Mouse (Mus musculus) heart, embryonic 15.5 days (tissue): ENCODE results near the gene Smco4. TPM values are rescaled to one million over a fixed set of nuclear protein-coding genes. Genes with fewer than 3 reads are reported as not detected.
"Not testable (repeated sequence)": the region's sequence is repeated elsewhere in the genome, so short reads cannot be mapped to it uniquely, and the experiment has no call there.

Experiments
- ATAC-seq: fragments of 200-750 bp; cut with Nextera tagmentation; replicated peaks from 2 replicates; pipeline ENCODE4 v1.8.0; 2017; ENCODE audit warnings: low read depth, moderate TSS enrichment; ENCODE audit not compliant: insufficient number of reproducible peaks, insufficient read depth, low FRiP score
- H3K27ac ChIP-seq: fragments of 300-500 bp; sonication (generic); 2 replicates; pipeline ENCODE4 v1.5.1; 2015; ENCODE audit warnings: mild to moderate bottlenecking, inconsistent platforms
- H3K27me3 ChIP-seq: fragments of 300-500 bp; sonication (generic); 2 replicates; pipeline ENCODE4 v1.6.1; 2015; ENCODE audit warnings: inconsistent platforms
- H3K36me3 ChIP-seq: fragments of 300-500 bp; sonication (generic); 2 replicates; pipeline ENCODE4 v1.6.1; 2015; ENCODE audit warnings: mild to moderate bottlenecking, inconsistent platforms
- H3K4me1 ChIP-seq: fragments of 300-500 bp; sonication (generic); replicated peaks from 2 replicates; pipeline ENCODE4 v1.6.1; 2015; ENCODE audit warnings: inconsistent platforms
- H3K4me2 ChIP-seq: fragments of 300-500 bp; sonication (generic); 2 replicates; pipeline ENCODE4 v1.6.1; 2015; ENCODE audit warnings: inconsistent platforms, mild to moderate bottlenecking, moderate library complexity
- H3K4me3 ChIP-seq: fragments of 300-500 bp; sonication (generic); 2 replicates; pipeline ENCODE4 v1.5.1; 2015; ENCODE audit warnings: mild to moderate bottlenecking, inconsistent platforms
- H3K9ac ChIP-seq: fragments of 300-500 bp; sonication (generic); 2 replicates; pipeline ENCODE4 v1.6.1; 2015; ENCODE audit warnings: mild to moderate bottlenecking, inconsistent platforms
- H3K9me3 ChIP-seq: fragments of 300-500 bp; sonication (generic); replicated peaks from 2 replicates; pipeline ENCODE4 v1.6.1; 2016; ENCODE audit warnings: inconsistent platforms
- WGBS: fragments of 180-500 bp; shearing (Covaris S2); methylation state at CpG from one replicate; pipeline ENCODE4 v1.1.7; 2015; ENCODE audit warnings: mixed read lengths; 5-methylcytosine and 5-hydroxymethylcytosine counted together
- polyA plus RNA-seq: library from polyadenylated mRNA; unstranded; fragments of >200 nt; fragmentation: Nextera tagmentation; extraction: Ambion mirVana; gene quantifications from 2 replicates; pipeline ENCODE4 v1.2.1, GENCODE M21; 2015

Gene Smco4
- polyA plus RNA-seq, 1 experiment from 2014 or later = 2.1 TPM

GRCm38 (mm10) chr9:15551073-15551472 is 57.8 kb downstream of the Smco4 start:
- not testable (repeated sequence) for H3K4me1 ChIP-seq, H3K9me3 ChIP-seq, H3K4me3 ChIP-seq, H3K4me2 ChIP-seq, H3K9ac ChIP-seq, H3K27ac ChIP-seq, H3K27me3 ChIP-seq, H3K36me3 ChIP-seq, ATAC-seq
- 84% methylated on average over 6 of the region's 6 CpGs for WGBS

DNA sequence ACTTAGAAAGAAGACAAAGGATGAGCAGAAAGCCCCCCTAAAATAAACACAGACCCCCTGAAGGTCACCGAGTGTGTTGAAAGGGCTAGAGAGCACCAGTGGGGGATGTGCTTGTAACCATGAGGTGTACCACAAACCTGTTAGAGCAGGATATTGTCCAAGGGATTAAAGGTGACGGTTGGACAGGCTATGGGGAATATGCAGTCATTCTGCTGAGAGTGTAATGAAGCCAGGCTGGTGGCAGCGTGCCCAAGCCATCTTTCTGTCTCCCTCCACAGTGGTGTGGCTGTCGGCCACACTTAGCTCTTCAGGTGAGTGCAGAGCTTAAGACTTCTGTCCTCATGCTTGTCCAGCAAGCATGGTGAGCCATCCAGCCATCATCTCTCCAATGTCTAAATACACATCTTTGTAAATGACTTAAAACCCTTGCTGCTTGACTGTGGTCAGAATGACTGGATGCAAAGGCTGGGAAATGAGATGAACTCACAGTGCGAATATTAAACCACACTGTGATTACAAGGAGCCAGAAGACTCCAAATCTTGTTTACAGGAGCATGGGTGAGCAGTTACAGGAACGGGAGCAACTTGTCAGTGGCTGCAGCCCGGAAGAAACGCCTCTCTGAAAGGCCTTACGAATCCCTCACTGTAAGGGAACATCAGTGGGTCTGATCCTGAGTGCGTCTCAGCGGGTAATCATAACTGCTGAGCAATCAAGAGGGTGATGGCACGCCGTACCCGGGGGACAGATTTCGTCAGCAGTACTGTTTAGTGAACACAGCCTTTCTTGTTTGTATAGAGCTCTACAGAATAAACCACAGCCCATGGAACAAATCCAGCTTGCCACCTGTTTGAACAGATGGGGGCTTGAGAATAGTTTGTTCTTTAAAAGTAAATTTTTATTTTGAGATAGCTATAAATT is 59.0 kb downstream of the Smco4 start:
- H3K9ac ChIP-seq = no peak overlapping the region
- no peaks in the 10 kb centered on the region for H3K9me3 ChIP-seq
- ATAC-seq = no peak
- no peaks in the 10 kb centered on the region for H3K36me3 ChIP-seq
- H3K4me3 ChIP-seq = no peak overlapping the region
- H3K27me3 ChIP-seq = no peaks in the 10 kb centered on the region
- 73% methylated on average over 15 of the region's 15 CpGs for WGBS
- no peak overlapping the region for H3K4me2 ChIP-seq
- H3K4me1 ChIP-seq = no peaks in the 10 kb centered on the region
- H3K27ac ChIP-seq = no peak overlapping the region

DNA sequence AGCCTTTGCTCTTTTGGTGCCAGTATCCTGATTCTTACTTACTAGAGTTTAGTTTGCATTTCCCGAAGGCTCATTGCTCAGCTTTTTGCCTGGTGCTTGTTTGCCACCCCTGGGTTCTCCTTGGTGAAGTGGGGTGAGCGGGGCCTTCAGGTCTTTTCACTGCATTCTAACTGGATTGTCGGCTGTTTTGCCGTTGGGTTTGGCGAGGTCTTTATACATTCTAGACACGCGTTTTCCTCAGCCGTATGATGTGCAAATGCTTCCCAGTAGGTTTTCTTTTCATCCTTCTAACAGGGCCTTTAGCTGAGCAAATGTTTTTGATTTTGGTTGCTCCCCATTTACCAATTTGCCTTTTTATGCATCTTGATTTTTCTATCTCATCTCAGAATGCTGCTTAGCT is 60.1 kb downstream of the Smco4 start:
- no peak overlapping the region for H3K27ac ChIP-seq
- no peaks in the 10 kb centered on the region for H3K4me1 ChIP-seq
- no peak overlapping the region for H3K9ac ChIP-seq
- no peaks in the 10 kb centered on the region for H3K9me3 ChIP-seq
- H3K4me2 ChIP-seq = no peak overlapping the region
- no peaks in the 10 kb centered on the region for H3K36me3 ChIP-seq
- H3K27me3 ChIP-seq = no peaks in the 10 kb centered on the region
- no peak for ATAC-seq
- H3K4me3 ChIP-seq = no peak overlapping the region
- 81% methylated on average over 8 of the region's 8 CpGs for WGBS

- H3K9ac ChIP-seq = no peak overlapping the region
- H3K4me2 ChIP-seq = no peak overlapping the region
- 63% methylated on average over 3 of the region's 3 CpGs for WGBS
- no peaks in the 10 kb centered on the region for H3K36me3 ChIP-seq
- ATAC-seq = no peak
- no peak overlapping the region for H3K27ac ChIP-seq
- H3K27me3 ChIP-seq = no peaks in the 10 kb centered on the region
- no peaks in the 10 kb centered on the region for H3K4me1 ChIP-seq
- H3K9me3 ChIP-seq = no peaks in the 10 kb centered on the region
- no peak overlapping the region for H3K4me3 ChIP-seq
These were observed 67.2 kb downstream of the Smco4 start for GRCm38 (mm10) chr9:15560451-15560850.

DNA sequence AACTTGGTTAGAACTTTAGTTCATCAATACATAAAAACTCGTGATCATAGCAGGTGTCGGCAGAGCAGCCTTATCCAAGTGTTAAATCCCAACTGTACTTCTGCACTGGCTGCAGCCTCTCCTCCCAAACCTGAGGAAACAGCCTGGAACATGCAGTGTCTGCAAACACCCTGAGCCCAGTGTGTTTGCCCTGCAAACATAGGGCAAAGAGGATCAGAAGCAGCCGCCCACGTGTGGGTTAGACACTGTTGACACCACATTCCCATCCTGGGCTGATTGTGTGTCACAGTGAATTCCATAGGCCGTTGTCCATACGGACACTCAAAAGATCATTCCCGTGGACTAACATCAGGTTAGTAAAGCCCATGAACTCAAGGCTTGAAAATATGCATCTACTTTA is 69.1 kb downstream of the Smco4 start:
- Histone ChIP-seq H3K4me2 (no peak overlapping the region), H3K4me1 (no peaks in the 10 kb centered on the region), H3K27me3 (no peaks in the 10 kb centered on the region), H3K27ac (no peak overlapping the region), H3K9ac (no peak overlapping the region), H3K4me3 (no peak overlapping the region), H3K36me3 (no peaks in the 10 kb centered on the region), H3K9me3 (no peaks in the 10 kb centered on the region)
- WGBS = 73% methylated on average over 7 of the region's 7 CpGs
- no peak for ATAC-seq

- Histone ChIP-seq H3K27me3 (no peaks in the 10 kb centered on the region), H3K4me3 (no peak overlapping the region), H3K36me3 (no peaks in the 10 kb centered on the region), H3K4me2 (no peak overlapping the region), H3K9ac (no peak overlapping the region), H3K4me1 (no peaks in the 10 kb centered on the region), H3K27ac (no peak overlapping the region), H3K9me3 (no peaks in the 10 kb centered on the region)
- no peak for ATAC-seq
- WGBS = 78% methylated on average over 13 of the region's 13 CpGs
These were observed 81.7 kb downstream of the Smco4 start for GRCm38 (mm10) chr9:15574750-15575454.

- no peak overlapping the region for H3K27ac ChIP-seq
- H3K4me2 ChIP-seq = no peak overlapping the region
- H3K4me1 ChIP-seq = no peaks in the 10 kb centered on the region
- H3K27me3 ChIP-seq = no peaks in the 10 kb centered on the region
- no peak overlapping the region for H3K4me3 ChIP-seq
- H3K9me3 ChIP-seq = no peaks in the 10 kb centered on the region
- H3K9ac ChIP-seq = no peak overlapping the region
- H3K36me3 ChIP-seq = no peaks in the 10 kb centered on the region
- 63% methylated on average over 1 of the region's 1 CpGs for WGBS
- ATAC-seq = no peak
These were observed 85.2 kb downstream of the Smco4 start for GRCm38 (mm10) chr9:15578427-15578826.

- ATAC-seq = no peak
These were observed 85.7 kb downstream of the Smco4 start for GRCm38 (mm10) chr9:15578946-15579345.

GRCm38 (mm10) chr9:15580176-15580575 is 86.9 kb downstream of the Smco4 start:
- Histone ChIP-seq H3K27me3 (no peaks in the 10 kb centered on the region), H3K27ac (no peak overlapping the region), H3K4me3 (no peak overlapping the region), H3K4me1 (no peaks in the 10 kb centered on the region), H3K4me2 (no peak overlapping the region), H3K36me3 (no peaks in the 10 kb centered on the region), H3K9ac (no peak overlapping the region), H3K9me3 (no peaks in the 10 kb centered on the region)
- no peak for ATAC-seq
- 51% methylated on average over 6 of the region's 6 CpGs for WGBS

More at GRCm38 (mm10) chr9:15578946-15579345, 85.7 kb downstream of the Smco4 start:
- H3K4me3 ChIP-seq = no peak overlapping the region
- no peak overlapping the region for H3K4me2 ChIP-seq
- no peaks in the 10 kb centered on the region for H3K9me3 ChIP-seq
- H3K36me3 ChIP-seq = no peaks in the 10 kb centered on the region
- H3K9ac ChIP-seq = no peak overlapping the region
- 85% methylated on average over 9 of the region's 9 CpGs for WGBS
- H3K27ac ChIP-seq = no peak overlapping the region
- H3K4me1 ChIP-seq = no peaks in the 10 kb centered on the region
- no peaks in the 10 kb centered on the region for H3K27me3 ChIP-seq

- Histone ChIP-seq H3K27ac (no peak overlapping the region), H3K9ac (no peak overlapping the region), H3K27me3 (no peaks in the 10 kb centered on the region), H3K4me2 (no peak overlapping the region), H3K9me3 (no peaks in the 10 kb centered on the region), H3K4me3 (no peak overlapping the region), H3K4me1 (no peaks in the 10 kb centered on the region), H3K36me3 (no peaks in the 10 kb centered on the region)
- WGBS = 88% methylated on average over 5 of the region's 5 CpGs
- no peak for ATAC-seq
These were observed 88.8 kb downstream of the Smco4 start for GRCm38 (mm10) chr9:15582026-15582425.

- ATAC-seq = no peak
- WGBS = 69% methylated on average over 9 of the region's 9 CpGs
- H3K27ac ChIP-seq = no peak overlapping the region
These were observed 91.0 kb downstream of the Smco4 start for GRCm38 (mm10) chr9:15584209-15584608.

More at GRCm38 (mm10) chr9:15584209-15584608, 91.0 kb downstream of the Smco4 start:
- no peak overlapping the region for H3K9ac ChIP-seq
- H3K27me3 ChIP-seq = no peaks in the 10 kb centered on the region
- H3K9me3 ChIP-seq = no peaks in the 10 kb centered on the region
- no peaks in the 10 kb centered on the region for H3K36me3 ChIP-seq
- no peak overlapping the region for H3K4me2 ChIP-seq
- H3K4me3 ChIP-seq = no peak overlapping the region
- no peaks in the 10 kb centered on the region for H3K4me1 ChIP-seq
